Mouse (Mus musculus) B cell, adult (primary cell): ENCODE data around the gene Gm3460. TPM values are rescaled to one million over a fixed set of nuclear protein-coding genes. Genes with fewer than 3 reads are reported as not detected.

Experiments
- total RNA-seq: library from RNA; stranded (reverse); gene quantifications from 4 replicates; pipeline ENCODE4 v1.2.4, GENCODE M21; 2023; ENCODE audit not compliant: inconsistent age

The Gm3460 gene
- not detected in 4 replicates for total RNA-seq

GRCm38 (mm10) chr14:6622318-6622717, at the start of gene Gm3460:
Gm3460 (minus strand) TSS chr14:6622418.

GRCm38 (mm10) chr14:6590513-6590912, 31.7 kb downstream of the Gm3460 start, which contains the start of gene Gm3629:
Gm3629 (minus strand) TSS chr14:6590613.

Other genes with a start within 250 kb of the Gm3460 start
- not detected in 4 replicates for gene Gm16440, start 232.1 kb downstream of the Gm3460 start, total RNA-seq
- gene Gm3591, start 209.9 kb downstream of the Gm3460 start, total RNA-seq: not detected in 4 replicates
- not detected in 4 replicates for gene Gm3594, start 177.8 kb downstream of the Gm3460 start, total RNA-seq
- not detected in 4 replicates for gene Gm8356, start 85.1 kb downstream of the Gm3460 start, total RNA-seq
- not detected in 4 replicates for gene Gm3629, start 31.8 kb downstream of the Gm3460 start, total RNA-seq
- not detected in 4 replicates for gene Gm10251, start 61.8 kb upstream of the Gm3460 start, total RNA-seq
- not detected in 4 replicates for gene Gm8050, start 97.8 kb upstream of the Gm3460 start, total RNA-seq
- gene Gm3636, start 119.9 kb upstream of the Gm3460 start, total RNA-seq: 0.45 to 1.3 TPM (median 0.73 TPM) in 4 replicates
- gene Gm8362, start 152.0 kb upstream of the Gm3460 start, total RNA-seq: not detected in 4 replicates
- not detected in 4 replicates for gene Gm3642, start 217.9 kb upstream of the Gm3460 start, total RNA-seq